Mouse (Mus musculus): ENCODE measurements at regions not wholly inside any gene's neighbourhood (a gene's known extent, or its start where the extent isn't known, plus 50 kb on each side); places are given as distances from the start of the nearest gene placed in this dataset.
"Not testable (repeated sequence)": the region's sequence is repeated elsewhere in the genome, so short reads cannot be mapped to it uniquely, and the experiment has no call there.

DNA sequence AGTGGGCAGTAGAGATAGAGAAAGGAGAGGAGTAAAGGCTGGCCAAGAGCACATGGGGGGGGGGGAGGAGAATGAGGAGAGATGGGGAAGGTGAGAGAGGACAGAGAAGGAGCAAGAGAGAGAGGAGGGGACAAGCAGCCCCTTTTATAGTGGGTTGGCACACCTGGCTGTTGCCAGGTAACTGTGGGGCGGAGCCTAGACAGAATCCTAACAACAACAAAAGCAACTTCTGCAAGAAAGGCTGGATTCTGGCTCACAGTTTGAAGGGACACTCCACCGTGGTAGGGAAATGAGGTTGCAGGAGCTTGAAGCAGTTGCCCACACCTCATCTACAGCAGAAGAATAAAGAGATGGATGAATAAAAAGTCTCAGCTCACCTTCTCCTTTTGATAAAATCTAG is 115.1 kb upstream of the Rhobtb1 start:
- DNase-seq (ENCODE audit: low read depth, low spot score), result no peak

- peak; percentile 46 for DNase-seq (ENCODE audit: low read depth, low spot score)
These were observed 107.0 kb upstream of the Rhobtb1 start for GRCm38 (mm10) chr10:69044171-69044651.

GRCm38 (mm10) chr10:69045275-69045674 is 106.0 kb upstream of the Rhobtb1 start:
- no peak for DNase-seq (ENCODE audit: low read depth, low spot score)

- no peak for DNase-seq (ENCODE audit: low read depth, low spot score)
These were observed 105.2 kb upstream of the Rhobtb1 start for GRCm38 (mm10) chr10:69046008-69046555.

- no peak for DNase-seq (ENCODE audit: low read depth, low spot score)
These were observed 73.2 kb upstream of the Rhobtb1 start for GRCm38 (mm10) chr10:69078008-69078407.

DNA sequence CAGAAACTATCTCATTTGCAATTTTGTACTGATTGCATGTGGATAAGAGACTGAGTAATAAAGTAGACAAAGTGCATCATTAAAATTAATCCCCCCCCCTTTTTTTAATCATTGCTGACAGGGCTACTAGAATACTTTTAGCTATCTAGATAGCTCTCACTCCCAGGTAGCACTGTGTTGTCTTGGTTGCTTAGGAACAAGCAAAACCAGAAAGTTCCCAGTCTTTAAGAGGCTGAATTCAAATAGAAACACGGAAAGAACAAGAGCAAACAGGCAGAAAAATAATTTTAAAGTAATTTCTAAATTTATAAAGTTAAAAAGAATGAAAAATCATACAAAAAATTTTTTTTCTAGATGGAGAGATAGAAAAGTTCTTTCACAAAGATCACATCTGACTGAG is 65.0 kb upstream of the Rhobtb1 start:
- DNase-seq (ENCODE audit: low read depth, low spot score), result no peak

DNA sequence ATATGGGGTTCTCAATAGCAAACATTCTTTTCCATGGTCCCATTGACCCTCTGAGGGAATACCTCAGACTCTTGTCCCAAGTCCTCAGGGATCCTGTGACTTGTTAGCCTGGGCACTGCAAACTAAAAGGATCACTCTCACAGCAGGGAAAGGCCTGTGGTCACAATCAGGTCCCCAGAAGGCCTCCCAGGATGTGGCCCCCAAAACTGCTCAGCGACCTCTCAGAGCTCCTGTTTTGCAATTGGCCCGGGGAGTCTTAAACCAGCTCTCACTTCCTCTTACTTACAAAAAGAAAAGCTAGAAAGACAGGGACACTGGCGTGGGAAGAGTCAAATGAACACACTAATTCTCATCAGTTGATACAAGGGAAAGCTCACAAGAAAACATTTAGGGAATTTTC is 59.4 kb upstream of the Rhobtb1 start:
- no peak for DNase-seq (ENCODE audit: low read depth, low spot score)

DNA sequence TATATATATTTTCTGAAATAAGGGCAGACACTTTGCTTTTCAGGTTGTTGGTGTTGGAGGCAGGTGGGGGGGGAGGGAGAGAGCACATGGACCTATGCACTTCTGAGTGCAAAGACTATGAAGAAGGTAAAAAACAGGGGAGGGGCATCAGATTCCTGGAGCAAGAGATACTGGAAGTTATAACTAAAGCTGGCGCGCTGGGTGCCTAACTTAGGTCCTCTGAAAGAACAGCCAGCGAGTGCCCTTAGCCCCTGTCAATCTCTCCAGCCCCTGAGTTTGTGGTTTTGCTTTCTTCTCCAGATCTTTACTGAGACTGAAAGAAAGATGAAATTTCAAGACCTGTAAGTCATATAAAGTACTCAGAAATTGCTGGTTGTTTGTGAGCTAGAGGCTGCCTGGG is 51.2 kb upstream of the Rhobtb1 start:
- no peak for DNase-seq (ENCODE audit: low read depth, low spot score)

DNA sequence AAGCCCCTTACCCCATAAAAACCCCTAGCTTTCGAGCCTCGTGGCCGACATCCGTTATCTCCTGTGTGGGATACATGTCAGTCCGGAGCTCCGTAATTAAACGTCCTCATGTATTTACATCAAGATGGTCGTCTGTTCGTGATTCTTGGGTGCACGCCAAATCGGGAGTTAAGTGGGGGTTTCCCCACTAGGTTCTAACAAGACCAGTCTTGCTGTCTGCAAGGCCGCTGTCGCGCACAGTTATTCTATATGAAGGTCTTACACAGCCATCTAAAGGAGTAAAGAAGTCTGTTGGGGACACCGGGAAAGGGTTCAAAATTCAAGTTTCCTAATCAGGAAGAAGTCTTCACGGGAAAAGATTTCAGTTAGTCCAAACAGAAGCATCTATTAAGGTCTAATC is 50.5 kb upstream of the Rhobtb1 start:
- DNase-seq (ENCODE audit: low read depth, low spot score), result not testable (repeated sequence)
